Mouse (Mus musculus): ENCODE data around the gene Phlda1. TPM values are rescaled to one million over a fixed set of nuclear protein-coding genes. Genes with fewer than 3 reads are reported as not detected.
"Not testable (repeated sequence)": the region's sequence is repeated elsewhere in the genome, so short reads cannot be mapped to it uniquely, and the experiment has no call there.

The Phlda1 gene
- polyA plus RNA-seq, 1 experiment, result 19.9 TPM

DNA sequence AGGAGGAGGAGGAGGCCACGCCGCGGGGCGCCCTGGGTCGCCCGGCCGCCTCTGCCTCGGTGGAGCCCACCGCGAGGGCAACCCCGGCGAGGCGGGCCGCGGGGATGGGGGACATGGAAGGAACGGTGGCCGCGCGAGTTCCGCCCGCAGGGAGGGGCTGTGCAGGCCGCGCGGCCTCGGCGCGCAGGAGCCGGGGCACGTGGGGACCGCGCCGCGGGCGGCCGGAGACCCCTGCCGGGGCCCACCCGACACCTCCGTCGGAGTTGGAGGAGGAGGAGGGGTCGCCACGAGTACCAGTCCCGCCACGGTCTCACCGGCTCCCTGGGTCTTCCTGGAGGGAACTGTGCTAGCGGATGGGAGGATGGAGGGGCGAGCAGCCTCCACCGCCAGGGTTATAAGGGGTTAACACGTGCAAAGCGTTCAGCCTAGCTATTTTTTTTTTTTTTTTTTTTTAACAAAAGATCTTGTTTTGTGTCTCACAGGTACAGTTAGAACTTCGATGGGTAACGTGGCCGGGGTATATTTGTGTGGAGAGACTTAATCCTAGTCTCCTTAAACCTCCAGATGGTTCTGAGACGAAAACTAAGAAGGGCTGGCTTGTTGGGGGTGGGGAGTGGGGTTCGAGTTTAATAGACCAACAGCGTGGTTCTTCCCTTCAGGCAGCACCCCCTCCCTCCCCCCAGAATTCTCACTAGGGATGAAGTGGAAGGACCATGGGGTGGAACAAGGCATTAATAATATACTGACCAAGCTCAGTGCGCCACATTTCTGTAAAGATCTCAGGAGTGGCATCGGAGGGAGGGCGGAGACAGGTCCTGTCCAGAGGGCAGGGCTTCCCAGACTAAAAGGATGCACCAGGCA lies 32.3 kb upstream of the Phlda1 start:
- Histone ChIP-seq H3K4me1 (ENCODE audit: control insufficient read depth, insufficient read depth, low read length) (peaks cover 12% of the 10 kb centered on the region), H3K4me3 (ENCODE audit: insufficient read depth, low read length) (peak overlapping the region; percentile 70), H3K27ac (ENCODE audit: insufficient read depth, low read length) (peak overlapping the region; percentile 16; the same call in 1 of the 2 replicates)
- TF ChIP-seq POLR2A (IDR thresholded peaks at IDR 0.05; ENCODE audit: low read depth, low read length) (no peak), CTCF (IDR thresholded peaks at IDR 0.05; ENCODE audit: borderline replicate concordance, insufficient read depth, low read length) (no peak)

DNA sequence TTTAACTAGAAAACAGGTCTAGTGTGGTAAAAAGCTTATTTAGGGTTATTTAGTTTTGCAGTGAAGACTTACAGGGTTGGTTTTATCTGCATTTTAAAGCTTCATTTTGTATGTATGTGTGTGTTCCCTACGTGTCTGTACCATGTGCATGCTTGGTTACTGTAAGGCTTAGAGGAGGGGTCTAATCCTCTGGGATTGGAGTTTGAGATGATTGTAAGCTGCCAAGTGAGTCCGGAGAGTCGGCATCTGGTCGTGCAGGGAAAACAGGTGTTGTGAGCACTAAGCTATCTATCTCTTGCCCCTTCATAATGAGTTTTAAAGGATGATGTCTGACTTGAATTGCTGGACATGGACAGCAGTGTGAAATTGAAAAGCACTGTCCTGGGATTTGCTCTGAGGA lies 29.8 kb upstream of the Phlda1 start:
- Histone ChIP-seq H3K27ac (ENCODE audit: insufficient read depth, low read length) (0 out of 2 replicates have a peak overlapping the region, but pooled peaks have one; percentile 13), H3K4me1 (ENCODE audit: control insufficient read depth, insufficient read depth, low read length) (peaks cover 15% of the 10 kb centered on the region), H3K4me3 (ENCODE audit: insufficient read depth, low read length) (peak overlapping the region; percentile 19)
- TF ChIP-seq CTCF (IDR thresholded peaks at IDR 0.05; ENCODE audit: borderline replicate concordance, insufficient read depth, low read length), result no peak
- TF ChIP-seq POLR2A (IDR thresholded peaks at IDR 0.05; ENCODE audit: low read depth, low read length), result no peak

DNA sequence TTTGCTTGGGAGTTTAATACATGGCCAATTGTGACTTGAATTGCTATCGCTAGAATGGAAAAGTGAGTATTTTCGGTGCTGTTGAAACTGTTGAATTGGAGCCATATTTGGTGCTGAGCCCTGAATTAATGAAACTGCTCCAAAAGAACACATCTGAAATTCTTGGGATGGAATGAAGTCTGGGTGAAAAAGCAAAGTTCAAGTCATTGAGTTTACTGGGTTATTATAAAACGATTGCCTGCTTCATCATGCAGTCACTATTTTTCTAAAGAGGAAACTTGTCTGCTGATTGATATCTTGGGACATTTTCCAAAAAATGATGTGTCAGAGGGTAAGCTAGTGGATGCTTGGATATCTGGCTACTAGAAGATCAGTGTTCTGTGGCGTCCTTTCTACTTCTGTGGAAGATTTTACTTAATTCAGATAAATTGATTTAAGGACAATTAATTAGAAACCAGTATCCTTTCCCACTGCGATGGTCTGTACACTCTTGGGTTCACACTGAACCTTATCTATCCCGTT lies 29.0 kb upstream of the Phlda1 start:
- no peak for TF ChIP-seq CTCF (IDR thresholded peaks at IDR 0.05; ENCODE audit: borderline replicate concordance, insufficient read depth, low read length)
- TF ChIP-seq POLR2A (IDR thresholded peaks at IDR 0.05; ENCODE audit: low read depth, low read length), result no peak
- H3K27ac ChIP-seq (ENCODE audit: insufficient read depth, low read length), result no peak overlapping the region
- peaks cover 15% of the 10 kb centered on the region for H3K4me1 ChIP-seq (ENCODE audit: control insufficient read depth, insufficient read depth, low read length)
- H3K4me3 ChIP-seq (ENCODE audit: insufficient read depth, low read length), result 0 out of 2 replicates have a peak overlapping the region, but pooled peaks have one; percentile 19

DNA sequence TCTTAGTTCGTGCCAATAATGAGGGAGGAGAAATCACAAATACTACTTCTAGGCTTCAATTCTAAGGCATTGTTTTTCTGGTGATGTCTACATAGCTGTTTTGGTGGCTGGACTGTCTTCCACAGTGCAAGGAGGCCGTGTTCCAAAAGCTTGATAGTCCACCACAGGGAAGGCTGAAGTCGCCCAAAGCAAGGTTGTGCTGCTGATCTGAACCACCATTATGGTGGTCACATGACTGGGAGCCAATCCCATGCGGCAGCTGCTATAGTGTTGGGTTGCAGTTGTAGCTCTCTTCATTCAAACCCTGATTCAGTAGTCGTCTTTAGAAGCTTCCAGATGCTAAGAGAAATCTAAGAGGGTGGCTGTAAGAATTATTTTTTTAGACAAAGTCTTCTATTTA lies 26.5 kb upstream of the Phlda1 start:
- no peak overlapping the region for H3K27ac ChIP-seq (ENCODE audit: insufficient read depth, low read length)
- H3K4me1 ChIP-seq (ENCODE audit: control insufficient read depth, insufficient read depth, low read length), result peaks cover 15% of the 10 kb centered on the region
- TF ChIP-seq CTCF (IDR thresholded peaks at IDR 0.05; ENCODE audit: borderline replicate concordance, insufficient read depth, low read length) (no peak), POLR2A (IDR thresholded peaks at IDR 0.05; ENCODE audit: low read depth, low read length) (no peak)
- no peak overlapping the region for H3K4me3 ChIP-seq (ENCODE audit: insufficient read depth, low read length)

DNA sequence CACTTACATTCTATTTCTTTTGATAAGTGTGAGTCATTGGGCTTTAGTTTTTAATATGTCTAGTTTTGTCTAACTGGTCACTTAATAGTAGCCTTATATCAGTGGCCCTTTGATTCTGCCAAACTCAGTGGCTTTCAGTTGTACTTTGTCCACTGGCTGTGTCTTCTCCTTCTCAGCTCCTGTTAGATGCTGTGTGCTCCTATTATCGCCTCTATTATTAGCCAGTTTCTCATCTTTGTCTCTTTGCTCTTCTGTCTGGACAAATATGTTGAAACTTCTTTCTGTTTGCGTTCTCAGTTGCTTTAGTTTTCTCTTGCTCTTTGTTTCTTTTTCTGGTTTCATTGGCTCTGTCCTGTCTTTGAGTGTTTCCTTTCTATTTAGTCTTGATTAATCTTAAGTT lies 23.4 kb upstream of the Phlda1 start:
- Histone ChIP-seq H3K4me3 (ENCODE audit: insufficient read depth, low read length) (no peak overlapping the region), H3K4me1 (ENCODE audit: control insufficient read depth, insufficient read depth, low read length) (peaks cover 4% of the 10 kb centered on the region; the same call in 1 of the 2 replicates), H3K27ac (ENCODE audit: insufficient read depth, low read length) (no peak overlapping the region)
- TF ChIP-seq POLR2A (IDR thresholded peaks at IDR 0.05; ENCODE audit: low read depth, low read length) (no peak), CTCF (IDR thresholded peaks at IDR 0.05; ENCODE audit: borderline replicate concordance, insufficient read depth, low read length) (no peak)

DNA sequence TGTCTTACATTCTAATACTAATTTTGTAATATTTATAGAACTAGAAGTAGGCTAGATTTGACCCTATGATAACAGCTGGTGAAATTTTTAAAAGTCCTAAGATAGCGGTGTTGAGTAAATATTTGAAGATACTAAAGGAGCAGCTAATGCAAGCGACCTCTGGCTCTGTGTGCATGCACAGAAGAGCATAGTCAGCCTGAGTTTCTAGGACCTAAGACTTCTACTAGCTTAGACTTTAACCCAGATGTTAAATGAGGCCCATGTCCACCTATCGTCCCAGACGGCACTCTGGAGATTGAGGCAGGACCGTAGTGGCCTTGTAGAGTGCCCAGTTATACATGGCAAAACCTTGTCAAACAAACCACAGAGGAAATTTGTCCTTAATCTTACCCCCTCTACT lies 22.0 kb upstream of the Phlda1 start:
- H3K27ac ChIP-seq (ENCODE audit: insufficient read depth, low read length), result no peak overlapping the region
- TF ChIP-seq POLR2A (IDR thresholded peaks at IDR 0.05; ENCODE audit: low read depth, low read length) (no peak), CTCF (IDR thresholded peaks at IDR 0.05; ENCODE audit: borderline replicate concordance, insufficient read depth, low read length) (no peak)
- H3K4me3 ChIP-seq (ENCODE audit: insufficient read depth, low read length), result no peak overlapping the region
- peaks cover 3% of the 10 kb centered on the region; the same call in 1 of the 2 replicates for H3K4me1 ChIP-seq (ENCODE audit: control insufficient read depth, insufficient read depth, low read length)

DNA sequence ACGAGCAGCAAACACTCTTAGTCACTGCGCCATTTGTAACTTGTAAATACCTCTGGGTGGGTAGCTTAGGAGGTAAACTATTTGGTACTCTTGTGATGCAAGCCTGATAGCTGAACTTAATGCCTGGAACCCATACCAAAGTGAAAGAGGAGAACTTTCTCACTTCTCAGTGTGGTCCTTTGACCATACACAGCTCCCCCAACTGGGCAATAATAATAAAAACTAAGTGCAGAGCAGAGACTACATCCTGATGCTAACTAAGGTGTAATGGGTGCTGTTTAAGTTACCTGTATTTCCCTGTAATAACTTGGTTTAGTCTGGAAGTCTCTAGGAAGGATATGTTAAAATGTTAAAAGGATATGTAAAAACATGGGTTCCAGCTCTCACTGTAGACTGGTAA lies 17.3 kb upstream of the Phlda1 start:
- no peak for TF ChIP-seq CTCF (IDR thresholded peaks at IDR 0.05; ENCODE audit: borderline replicate concordance, insufficient read depth, low read length)
- TF ChIP-seq POLR2A (IDR thresholded peaks at IDR 0.05; ENCODE audit: low read depth, low read length), result no peak
- no peak overlapping the region for H3K4me3 ChIP-seq (ENCODE audit: insufficient read depth, low read length)
- no peaks in the 10 kb centered on the region for H3K4me1 ChIP-seq (ENCODE audit: control insufficient read depth, insufficient read depth, low read length)
- no peak overlapping the region for H3K27ac ChIP-seq (ENCODE audit: insufficient read depth, low read length)

DNA sequence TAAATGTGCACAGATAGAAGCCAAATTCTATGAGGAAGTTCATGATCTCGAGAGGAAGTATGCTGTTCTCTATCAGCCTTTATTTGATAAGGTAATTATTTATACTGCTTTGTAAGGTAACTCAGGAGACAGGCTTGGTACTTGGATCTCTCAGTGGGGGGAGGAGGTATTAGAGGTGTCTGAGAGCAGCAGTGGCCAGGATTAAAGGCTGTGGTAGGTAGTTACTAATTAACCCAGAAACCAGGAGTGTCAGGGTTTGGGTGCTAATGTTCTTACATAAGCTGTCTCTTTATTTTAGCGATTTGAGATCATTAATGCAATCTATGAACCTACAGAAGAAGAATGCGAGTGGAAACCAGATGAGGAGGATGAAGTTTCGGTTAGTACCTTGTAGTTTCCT lies 16.0 kb upstream of the Phlda1 start:
- not testable (repeated sequence) for H3K4me3 ChIP-seq (ENCODE audit: insufficient read depth, low read length); H3K27ac ChIP-seq (ENCODE audit: insufficient read depth, low read length); H3K4me1 ChIP-seq (ENCODE audit: control insufficient read depth, insufficient read depth, low read length)

DNA sequence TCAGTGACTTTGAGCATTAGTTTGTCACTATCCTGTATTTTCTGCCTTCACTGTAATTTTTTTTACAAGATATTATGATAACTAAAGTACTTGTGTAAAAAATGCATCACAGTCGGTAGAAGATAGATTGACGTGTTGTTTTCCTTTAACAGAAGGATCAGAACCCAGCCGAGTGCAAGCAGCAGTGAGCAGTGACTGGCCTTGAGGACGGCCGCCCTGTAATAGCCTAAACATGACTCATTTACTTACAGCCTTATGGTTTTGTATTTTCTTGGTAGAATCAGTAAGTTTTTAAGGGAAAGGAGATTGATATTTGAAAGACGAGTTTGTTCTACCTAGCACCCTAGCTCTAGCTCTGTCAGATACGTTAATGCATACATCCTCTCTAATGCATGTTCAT lies 10.2 kb upstream of the Phlda1 start:
- H3K4me1 ChIP-seq (ENCODE audit: control insufficient read depth, insufficient read depth, low read length), result no peaks in the 10 kb centered on the region
- TF ChIP-seq POLR2A (IDR thresholded peaks at IDR 0.05; ENCODE audit: low read depth, low read length) (no peak), CTCF (IDR thresholded peaks at IDR 0.05; ENCODE audit: borderline replicate concordance, insufficient read depth, low read length) (no peak)
- no peak overlapping the region for H3K4me3 ChIP-seq (ENCODE audit: insufficient read depth, low read length)
- H3K27ac ChIP-seq (ENCODE audit: insufficient read depth, low read length), result no peak overlapping the region

DNA sequence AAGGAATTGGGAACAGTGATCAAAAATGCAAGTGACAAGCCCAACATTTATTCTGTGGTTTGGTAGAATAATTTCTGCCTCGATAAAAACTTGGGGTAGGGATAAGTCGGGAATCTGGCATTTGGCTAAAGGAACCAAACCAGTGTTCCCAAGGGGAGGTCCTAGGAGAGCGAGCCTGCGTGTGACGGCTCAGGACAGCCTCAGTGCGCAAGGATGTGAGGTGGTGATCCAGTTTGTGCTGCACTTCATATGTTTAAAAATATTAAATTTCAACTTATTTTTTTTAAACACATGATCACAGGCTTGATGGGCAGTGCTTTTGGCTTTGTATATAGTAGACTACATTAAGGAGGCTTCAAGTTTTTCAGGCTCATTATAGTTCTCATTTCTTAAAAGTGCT lies 6.2 kb upstream of the Phlda1 start:
- Histone ChIP-seq H3K4me1 (ENCODE audit: control insufficient read depth, insufficient read depth, low read length) (no peaks in the 10 kb centered on the region), H3K4me3 (ENCODE audit: insufficient read depth, low read length) (no peak overlapping the region), H3K27ac (ENCODE audit: insufficient read depth, low read length) (no peak overlapping the region)
- TF ChIP-seq CTCF (IDR thresholded peaks at IDR 0.05; ENCODE audit: borderline replicate concordance, insufficient read depth, low read length) (no peak), POLR2A (IDR thresholded peaks at IDR 0.05; ENCODE audit: low read depth, low read length) (no peak)
